Mouse (Mus musculus) kidney, postnatal 10 days (tissue): ENCODE data around the gene Klhl7.
"Not testable (repeated sequence)": the region's sequence is repeated elsewhere in the genome, so short reads cannot be mapped to it uniquely, and the experiment has no call there.

ENCODE experiments used
- DNase-seq: peaks from one replicate; pipeline ENCODE4 v3.0.0; 2021; ENCODE audit warnings: mixed read lengths

The Klhl7 gene

GRCm38 (mm10) chr5:24095881-24096280, 4.5 kb upstream of the Klhl7 start:
- peak; percentile 21 for DNase-seq

- peak; percentile 78 for DNase-seq
Measured at GRCm38 (mm10) chr5:24100810-24101311, 456 bp downstream of the Klhl7 start.

DNA sequence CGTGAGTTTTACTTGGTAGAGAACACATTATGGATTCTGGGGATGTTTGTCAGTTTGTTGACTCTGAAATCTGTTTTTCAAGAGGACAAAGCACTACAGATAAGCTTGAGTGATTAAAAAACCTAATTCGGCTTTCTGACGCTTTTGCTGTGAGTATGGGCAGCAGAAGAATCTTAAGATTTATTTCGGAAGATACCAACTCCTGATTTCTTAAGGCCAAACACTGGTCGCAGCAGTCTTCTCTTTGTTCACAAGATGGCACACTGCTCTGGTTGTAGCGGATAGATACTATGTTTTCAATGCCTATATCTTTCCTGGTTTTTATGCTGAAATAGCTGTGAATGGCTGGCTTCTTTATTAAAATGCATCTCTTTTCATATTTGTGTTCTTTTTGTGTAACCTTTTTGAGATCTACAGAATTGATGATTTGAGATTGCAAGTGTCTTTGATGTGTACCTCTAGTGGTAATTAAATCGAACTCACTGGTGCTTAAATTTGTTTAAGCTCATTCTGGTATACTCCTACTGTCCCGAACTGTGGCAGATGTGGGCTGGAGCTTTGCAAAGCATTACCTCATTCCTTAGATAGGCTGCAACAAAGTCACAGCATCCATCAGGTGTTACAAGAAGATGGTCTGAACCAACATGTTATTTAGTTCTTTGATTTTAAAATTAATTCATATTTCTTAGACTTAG, 1.2 kb downstream of the Klhl7 start:
- no peak for DNase-seq

GRCm38 (mm10) chr5:24103235-24103634, 2.8 kb downstream of the Klhl7 start:
- not testable (repeated sequence) for DNase-seq

DNA sequence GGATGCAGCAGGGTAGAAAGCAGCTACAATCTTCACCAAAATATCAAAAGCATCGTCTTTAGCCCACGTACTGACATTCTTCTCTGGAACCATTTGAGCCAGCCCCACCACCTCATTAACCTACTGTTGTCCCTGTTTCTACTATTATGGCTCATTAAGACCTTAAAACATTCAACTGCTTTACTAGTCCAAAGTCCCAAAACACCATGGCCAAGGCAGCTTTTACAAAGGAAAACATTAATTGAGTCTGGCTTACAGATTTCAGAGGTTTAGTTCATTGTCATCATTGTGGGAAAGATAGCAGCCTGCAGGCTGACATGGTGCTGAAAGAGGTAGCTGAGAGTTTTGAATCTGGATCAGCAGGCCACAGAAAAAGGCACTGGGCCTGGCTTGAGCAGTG, 3.4 kb downstream of the Klhl7 start:
- no peak for DNase-seq

GRCm38 (mm10) chr5:24107071-24107739, 6.8 kb downstream of the Klhl7 start:
- no peak for DNase-seq

GRCm38 (mm10) chr5:24107740-24108098, 7.3 kb downstream of the Klhl7 start:
- DNase-seq = peak; percentile 11

DNA sequence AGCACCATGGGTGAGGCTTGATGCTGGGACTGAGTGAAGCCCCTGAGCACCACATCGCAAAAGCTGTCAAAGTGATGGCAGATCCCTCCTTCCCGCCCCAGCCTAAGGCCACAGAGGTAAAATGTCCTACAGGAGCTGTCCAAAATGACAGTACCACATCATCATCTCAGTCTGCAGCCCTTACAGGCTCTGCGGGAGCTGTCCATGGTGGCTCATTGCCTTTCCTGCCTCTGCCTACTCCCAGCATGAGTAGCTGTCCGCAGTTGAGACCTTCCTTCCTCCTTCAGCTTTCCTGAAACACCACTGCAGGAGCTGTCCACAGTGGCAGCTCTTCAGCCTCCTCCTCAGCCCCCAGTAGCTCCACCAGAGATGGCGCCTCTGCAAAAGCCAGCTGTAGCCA, 9.7 kb downstream of the Klhl7 start:
- peak; percentile 68 for DNase-seq

DNA sequence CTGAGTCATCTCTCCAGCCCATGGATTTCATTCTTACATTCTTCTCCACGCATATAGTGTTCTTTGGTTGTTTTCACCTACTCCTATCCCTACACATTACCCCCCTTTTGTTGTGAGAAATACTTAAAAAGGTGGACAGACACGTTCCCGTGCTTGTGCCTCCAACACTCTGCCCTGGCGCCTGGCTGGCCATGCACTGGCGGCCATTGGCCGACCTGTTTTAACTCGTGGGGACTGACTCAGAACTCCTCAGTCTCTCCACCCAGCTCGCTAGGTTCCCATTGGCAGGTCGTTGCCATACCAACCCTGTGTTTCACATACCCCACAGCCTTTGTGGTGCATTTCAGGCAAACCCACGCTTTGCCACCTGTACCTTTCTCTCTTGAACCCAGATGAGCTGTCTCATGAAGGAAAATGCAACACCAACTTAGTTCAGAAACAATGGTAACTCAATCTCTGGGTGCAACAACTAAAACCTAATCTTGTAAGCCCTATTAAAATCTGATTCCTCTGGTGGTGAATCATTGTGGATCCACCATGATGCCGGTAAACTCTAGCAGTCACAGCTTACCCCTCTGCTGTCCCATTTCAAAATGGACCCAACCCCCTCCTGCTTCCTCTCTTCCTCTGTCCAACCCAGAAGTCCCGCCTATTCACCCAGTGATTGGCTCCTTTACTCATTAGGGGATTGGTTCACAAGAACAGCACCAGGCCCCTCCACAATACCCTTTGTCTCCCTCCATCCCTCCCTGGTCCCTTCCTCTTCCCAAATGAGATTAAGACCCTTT, 11.9 kb downstream of the Klhl7 start:
- no peak for DNase-seq

- no peak for DNase-seq
Measured at GRCm38 (mm10) chr5:24122221-24122620, 21.8 kb downstream of the Klhl7 start.

DNA sequence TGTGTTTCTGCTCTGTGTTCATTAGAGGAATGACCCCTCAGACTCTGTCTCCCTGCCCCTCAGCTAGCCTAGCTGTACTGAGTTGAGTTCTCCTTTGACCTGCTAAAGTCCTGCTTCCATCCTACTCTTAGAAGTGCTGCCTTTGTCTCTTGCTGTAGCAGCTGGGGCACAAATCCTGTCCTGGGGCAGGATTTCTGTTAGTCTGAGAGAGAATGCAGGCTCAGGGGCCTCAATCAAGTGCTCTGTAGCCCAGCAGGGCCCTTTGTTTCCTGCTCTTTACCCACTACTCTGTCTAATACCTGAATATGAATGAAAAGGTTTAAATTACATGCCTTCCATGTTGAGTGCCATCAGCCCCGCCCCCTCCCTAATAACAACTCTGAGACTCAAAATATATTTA, 23.8 kb downstream of the Klhl7 start:
- no peak for DNase-seq

- DNase-seq = no peak
Measured at GRCm38 (mm10) chr5:24124579-24125276, 24.3 kb downstream of the Klhl7 start.

DNA sequence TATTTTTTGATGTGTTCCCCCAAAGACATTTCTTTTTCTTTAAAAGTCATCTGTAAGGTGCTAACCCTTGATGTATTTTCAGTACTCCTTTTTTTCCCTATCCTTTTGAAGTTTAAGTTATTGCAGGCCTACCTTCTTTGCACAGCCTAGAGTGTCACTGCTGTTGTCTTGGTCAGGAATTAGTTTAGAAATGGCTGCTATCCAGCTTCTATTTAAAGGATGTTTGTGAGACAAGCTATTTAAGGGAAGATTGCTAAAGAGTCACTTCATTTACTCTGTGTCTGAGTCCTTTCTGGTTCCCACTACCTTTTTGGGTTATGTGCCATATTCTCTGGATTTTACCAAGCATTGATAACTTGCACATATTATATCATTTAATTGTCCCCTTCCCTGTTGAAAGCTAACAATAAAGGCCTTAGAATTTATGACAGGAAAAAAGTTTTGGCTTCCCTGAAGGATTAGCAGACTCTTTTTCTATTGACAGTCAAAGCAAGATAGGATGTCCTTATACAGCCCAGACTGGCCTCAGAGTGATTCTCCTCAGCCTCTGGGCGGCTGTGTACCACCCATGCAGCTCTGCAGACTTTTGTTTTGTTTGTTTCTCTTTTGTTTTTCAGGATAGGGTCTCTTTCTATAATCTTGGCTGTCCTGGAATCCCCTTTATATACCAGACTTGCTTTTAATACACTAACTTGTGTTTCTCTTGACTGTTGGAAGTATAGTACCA, 25.7 kb downstream of the Klhl7 start:
- no peak for DNase-seq

- DNase-seq = no peak
Measured at GRCm38 (mm10) chr5:24126967-24127366, 26.6 kb downstream of the Klhl7 start.

DNA sequence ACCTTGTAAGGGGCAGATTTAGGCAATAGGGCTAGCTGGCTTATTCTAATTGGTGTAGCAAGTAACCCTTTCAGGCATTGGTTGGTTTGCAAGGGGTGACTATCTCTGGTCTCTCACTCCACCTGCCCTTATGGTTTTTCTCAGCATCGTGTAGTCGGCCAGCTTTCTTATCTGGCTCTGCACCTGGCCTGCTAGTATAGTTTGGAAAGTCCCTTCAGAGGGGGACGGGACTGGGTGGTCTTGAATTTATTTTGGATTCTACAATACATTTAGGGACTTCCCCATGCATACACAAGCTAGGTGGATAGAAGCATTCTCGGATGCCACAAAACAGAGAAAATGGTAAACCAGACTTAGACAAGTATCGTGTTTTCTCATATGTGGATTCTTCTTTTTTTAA, 46.6 kb downstream of the Klhl7 start:
- no peak for DNase-seq

DNA sequence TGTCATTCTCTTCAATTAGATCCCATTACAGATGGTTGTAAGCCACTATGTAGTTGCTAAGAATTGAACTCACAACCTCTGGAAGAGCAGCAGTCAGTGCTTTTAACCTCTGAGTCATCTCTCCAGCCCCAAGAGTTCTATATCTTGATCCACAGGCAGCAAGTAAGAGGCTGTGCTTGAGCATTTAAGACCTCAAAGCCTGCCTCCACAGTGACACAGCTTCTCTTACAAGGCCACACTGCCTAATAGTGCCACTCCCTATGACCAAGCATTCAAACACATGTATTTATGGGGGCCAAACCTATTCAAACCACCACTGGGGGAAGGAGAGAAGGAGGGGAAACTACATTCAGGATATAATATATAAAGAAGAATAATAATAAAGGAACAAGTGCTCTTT, 51.8 kb downstream of the Klhl7 start:
- DNase-seq = no peak

DNA sequence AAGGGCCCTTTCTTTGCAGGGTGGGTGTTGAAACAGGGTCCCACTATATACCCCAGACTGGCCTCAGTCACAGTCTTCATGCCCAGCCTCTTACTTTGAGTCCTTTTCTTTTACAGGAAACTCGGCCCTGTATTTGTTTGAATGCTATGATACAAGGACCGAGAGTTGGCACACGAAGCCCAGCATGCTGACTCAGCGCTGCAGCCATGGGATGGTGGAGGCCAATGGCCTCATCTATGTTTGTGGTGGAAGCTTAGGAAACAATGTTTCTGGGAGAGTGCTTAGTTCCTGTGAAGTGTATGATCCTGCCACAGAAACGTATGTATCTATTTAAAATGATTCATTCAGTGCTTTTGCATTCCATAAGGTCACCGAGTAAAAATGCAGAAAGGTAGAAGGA, 56.4 kb downstream of the Klhl7 start:
- no peak for DNase-seq

GRCm38 (mm10) chr5:24164789-24165445, 64.5 kb downstream of the Klhl7 start, which contains the start of gene Nupl2:
Gene Nupl2, plus strand, starts transcription at chr5:24164963.
- peak; percentile 98 for DNase-seq

- DNase-seq = peak; percentile 31
Measured at GRCm38 (mm10) chr5:24167263-24167662, 66.9 kb downstream of the Klhl7 start.

- DNase-seq = no peak
Measured at GRCm38 (mm10) chr5:24169881-24170280, 69.5 kb downstream of the Klhl7 start.

DNA sequence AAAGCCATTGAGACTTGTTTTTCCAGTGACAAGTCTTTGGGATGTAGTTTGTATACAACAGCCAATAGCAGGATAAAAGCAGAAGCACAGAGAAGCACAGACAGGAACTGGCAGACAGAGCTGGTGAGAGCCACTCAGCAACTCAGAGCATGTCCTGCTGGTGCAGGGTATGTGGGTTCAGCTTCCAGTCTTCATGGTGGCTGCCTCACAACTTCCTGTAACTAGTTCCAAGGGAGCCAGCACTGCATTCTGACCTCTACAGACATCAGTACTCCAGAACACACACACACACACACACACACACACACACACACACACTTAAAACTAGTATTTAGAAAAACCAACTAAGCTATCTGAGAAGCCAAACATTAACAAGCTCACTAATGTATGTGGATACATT, 71.7 kb downstream of the Klhl7 start:
- DNase-seq = no peak
